Mouse (Mus musculus) right cerebral cortex, postnatal 25 days (tissue): Measurements from ENCODE around the gene Naaladl2.

Experiments used
- DNase-seq: peaks from one replicate; pipeline ENCODE4 v3.0.0; 2022

The Naaladl2 gene

GRCm38 (mm10) chr3:24668052-24668916 lies 475.8 kb downstream of the Naaladl2 start:
- DNase-seq = no peak

GRCm38 (mm10) chr3:24665408-24665807 lies 478.7 kb downstream of the Naaladl2 start:
- DNase-seq = no peak

GRCm38 (mm10) chr3:24663749-24664148 lies 480.3 kb downstream of the Naaladl2 start:
- no peak for DNase-seq

GRCm38 (mm10) chr3:24630032-24630431 lies 514.0 kb downstream of the Naaladl2 start:
- no peak for DNase-seq

- DNase-seq = no peak
Observed at GRCm38 (mm10) chr3:24605485-24605884, 538.6 kb downstream of the Naaladl2 start.

- DNase-seq = no peak
Observed at GRCm38 (mm10) chr3:24604791-24605320, 539.2 kb downstream of the Naaladl2 start.

- DNase-seq = no peak
Observed at GRCm38 (mm10) chr3:24595447-24595846, 548.6 kb downstream of the Naaladl2 start.

GRCm38 (mm10) chr3:24556617-24557016 lies 587.4 kb downstream of the Naaladl2 start:
- no peak for DNase-seq

- no peak for DNase-seq
Observed at GRCm38 (mm10) chr3:24553701-24554100, 590.4 kb downstream of the Naaladl2 start.

GRCm38 (mm10) chr3:24552631-24553030 lies 591.4 kb downstream of the Naaladl2 start:
- no peak for DNase-seq

GRCm38 (mm10) chr3:24533775-24534458 lies 610.1 kb downstream of the Naaladl2 start:
- no peak for DNase-seq

GRCm38 (mm10) chr3:24514918-24515317 lies 629.1 kb downstream of the Naaladl2 start:
- no peak for DNase-seq

GRCm38 (mm10) chr3:24486456-24487112 lies 657.5 kb downstream of the Naaladl2 start:
- no peak for DNase-seq

- DNase-seq = no peak
Observed at GRCm38 (mm10) chr3:24463941-24464340, 680.1 kb downstream of the Naaladl2 start.

GRCm38 (mm10) chr3:24440621-24441020 lies 703.4 kb downstream of the Naaladl2 start:
- DNase-seq = no peak

GRCm38 (mm10) chr3:24432761-24433160 lies 711.3 kb downstream of the Naaladl2 start:
- DNase-seq = no peak

- DNase-seq = no peak
Observed at GRCm38 (mm10) chr3:24391737-24392136, 752.3 kb downstream of the Naaladl2 start.

- no peak for DNase-seq
Observed at GRCm38 (mm10) chr3:24391311-24391710, 752.8 kb downstream of the Naaladl2 start.

GRCm38 (mm10) chr3:24355010-24355409 lies 789.1 kb downstream of the Naaladl2 start:
- DNase-seq = no peak

GRCm38 (mm10) chr3:24321489-24322405 lies 822.3 kb downstream of the Naaladl2 start:
- no peak for DNase-seq

- no peak for DNase-seq
Observed at GRCm38 (mm10) chr3:24314658-24315297, 829.3 kb downstream of the Naaladl2 start.

- no peak for DNase-seq
Observed at GRCm38 (mm10) chr3:24225418-24225817, 918.6 kb downstream of the Naaladl2 start.
